Mouse (Mus musculus) B cell, adult 67 days (primary cell): ENCODE results near the gene Zbtb45. TPM values are rescaled to one million over a fixed set of nuclear protein-coding genes. Genes with fewer than 3 reads are reported as not detected.

Experiments used
- total RNA-seq, 2 experiments: library from RNA; stranded (reverse); gene quantifications; 4 replicates each; pipeline ENCODE4 v1.2.4; 2023

Gene Zbtb45
- total RNA-seq: 10 to 100 TPM in 1 of 2 experiments, 1 to 10 TPM in 1; 9.3 to 11.9 TPM

GRCm38 (mm10) chr7:13010005-13010908 is at the start of gene Zbtb45:
TSS of gene Zbtb45 (minus strand) at chr7:13010034.

GRCm38 (mm10) chr7:13054287-13055010 is 44.6 kb upstream of the Zbtb45 start, which contains the start of gene Mzf1:
TSS of gene Mzf1 (minus strand) at chr7:13054764.

GRCm38 (mm10) chr7:13037901-13038555 is 28.2 kb upstream of the Zbtb45 start, which contains the start of gene Ube2m:
TSS of gene Ube2m (minus strand) at chr7:13038275.

GRCm38 (mm10) chr7:13034148-13034977 is 24.5 kb upstream of the Zbtb45 start, which contains the start of gene Chmp2a:
TSS of gene Chmp2a (minus strand) at chr7:13034807.

DNA sequence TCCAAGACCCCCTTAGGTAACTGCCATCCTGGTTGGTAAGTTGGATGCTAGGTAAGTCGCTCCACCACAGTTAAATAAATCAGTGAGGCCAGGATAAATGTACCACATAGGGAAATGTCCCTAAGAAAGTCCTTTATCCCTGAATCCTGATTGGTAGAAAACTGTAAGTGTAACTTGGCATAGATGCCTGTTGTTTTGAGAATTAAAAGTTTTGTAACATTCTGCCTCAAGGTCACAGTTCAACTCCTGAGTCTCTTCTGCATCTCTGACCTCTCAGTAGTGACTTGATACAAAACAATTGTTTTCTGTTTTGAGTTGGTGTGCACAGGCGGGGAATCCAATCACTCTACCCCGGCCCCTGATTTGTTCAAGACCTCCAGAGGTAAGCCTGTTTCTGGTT is 11.0 kb downstream of the Zbtb45 start, which contains the start of gene Trim28:
Gene Trim28, plus strand, starts transcription at position 264 of the 400 bp plus-strand sequence.

GRCm38 (mm10) chr7:12998053-12998452 is 11.8 kb downstream of the Zbtb45 start, which contains the start of gene Slc27a5:
TSS of gene Slc27a5 (minus strand) at chr7:12998192.

GRCm38 (mm10) chr7:12977682-12978389 is 32.0 kb downstream of the Zbtb45 start, which contains the start of gene Zfp446:
TSS of gene Zfp446 (plus strand) at chr7:12977848.

GRCm38 (mm10) chr7:12965678-12966091 is 44.1 kb downstream of the Zbtb45 start, which contains the start of gene Zfp324:
TSS of gene Zfp324 (plus strand) at chr7:12965838.

Other genes starting within 250 kb of the Zbtb45 start
- 10 to 100 TPM; 13.3 to 19.3 TPM for gene Zscan18, start 206.4 kb downstream of the Zbtb45 start, total RNA-seq
- 10 to 100 TPM; 12.1 to 15.8 TPM for gene Zfp329, start 191.2 kb downstream of the Zbtb45 start, total RNA-seq
- gene Zfp110, start 175.3 kb downstream of the Zbtb45 start, total RNA-seq: 100 to 1,000 TPM; 110 to 119 TPM
- gene Zfp128, start 128.9 kb downstream of the Zbtb45 start, total RNA-seq: 1 to 10 TPM; 2.6 to 4.5 TPM
- 10 to 100 TPM; 16.6 to 18.3 TPM for gene Zscan22, start 112.2 kb downstream of the Zbtb45 start, total RNA-seq
- 1,000 to 10,000 TPM; 2,087 to 2,163 TPM for gene Rps5, start 87.7 kb downstream of the Zbtb45 start, total RNA-seq
- 1 to 10 TPM; 1.2 to 1.5 TPM for gene Rnf225, start 82.6 kb downstream of the Zbtb45 start, total RNA-seq
- 1 to 10 TPM; 3.9 to 6.7 TPM for gene Zfp324, start 44.2 kb downstream of the Zbtb45 start, total RNA-seq
- gene Zfp446, start 32.2 kb downstream of the Zbtb45 start, total RNA-seq: 1 to 10 TPM; 8.7 to 9.2 TPM
- gene Slc27a5, start 11.8 kb downstream of the Zbtb45 start, total RNA-seq: not detected
- 100 to 1,000 TPM; 377 to 380 TPM for gene Trim28, start 10.9 kb downstream of the Zbtb45 start, total RNA-seq
- 100 to 1,000 TPM in 1 of 2 experiments, 10 to 100 TPM in 1; 93.2 to 104 TPM for gene Chmp2a, start 24.8 kb upstream of the Zbtb45 start, total RNA-seq
- gene Ube2m, start 28.2 kb upstream of the Zbtb45 start, total RNA-seq: 100 to 1,000 TPM in 1 of 2 experiments, 10 to 100 TPM in 1; 94.6 to 100 TPM
- under 1 TPM; 0.59 to 0.78 TPM for gene Mzf1, start 44.7 kb upstream of the Zbtb45 start, total RNA-seq
- gene Vmn1r85, start 85.1 kb upstream of the Zbtb45 start, total RNA-seq: not detected
- not detected for gene Vmn1r86, start 109.9 kb upstream of the Zbtb45 start, total RNA-seq
- not detected for gene Vmn1r87, start 130.1 kb upstream of the Zbtb45 start, total RNA-seq
- under 1 TPM in 1 of 2 experiments, not detected in 1; 0.09 TPM for gene Vmn1r88, start 149.5 kb upstream of the Zbtb45 start, total RNA-seq
- not detected for gene Vmn1r89, start 203.0 kb upstream of the Zbtb45 start, total RNA-seq